Comparison of ENCODE assay signal across 9 mouse cellular contexts in genomic region chr9:42897361-42898051, GRCm38 (mm10). TPM values are rescaled to one million over a fixed set of nuclear protein-coding genes. Genes with fewer than 3 reads are reported as not detected.
DNase-seq lines count a peak whose midpoint lies in the region; ATAC-seq and TF ChIP-seq lines count a peak whose summit lies in the region.
"Had no signal": no experiment of that assay in that cellular context is flagged by ENCODE, and none has a peak within 500 bp of the region (broad histone marks: within the 10 kb centered on the region; RNA-seq: fewer than 3 reads in every experiment).

No protein-coding gene starts in this region.

- no peaks in the 10 kb centered on the region for H3K36me3 ChIP-seq in hindbrain, embryonic 11.5 days (ENCODE audit: control insufficient read depth, insufficient read depth, low read length)

- no peaks in the 10 kb centered on the region for H3K9me3 ChIP-seq in hindbrain, embryonic 11.5 days (ENCODE audit: control insufficient read depth, low read length)

- under 1% methylated on average over 52 of the region's 52 CpGs for WGBS in cerebellum, adult 2 months
- under 1% methylated on average over 50 of the region's 52 CpGs for WGBS in hindbrain, embryonic 11.5 days

- peak overlapping the region; percentile 83 for H3K4me2 ChIP-seq in hindbrain, embryonic 11.5 days (replicated peaks; ENCODE audit: low read depth, low read length)

- ATAC-seq in hindbrain, embryonic 11.5 days (ENCODE audit: low FRiP score), result peak; percentile 89

- peak; percentile 25 for DNase-seq in kidney, adult 18-20 months
- DNase-seq in kidney, adult 8-10 months, result no peak
- peak; percentile 66 to 68 for DNase-seq in cerebellum, adult 2 months
- peak; percentile 27 for DNase-seq in forelimb bud, embryonic 11.5 days (ENCODE audit: low read depth, low spot score)
- DNase-seq in hindbrain, embryonic 11.5 days (ENCODE audit: low spot score), result peak; percentile 82
- DNase-seq in layer of hippocampus, postnatal 14 days (ENCODE audit: low spot score in 2 of 2), result peak; percentile 64 to 81
- peak; percentile 35 for DNase-seq in lung, postnatal 14 days
- peak; percentile 78 to 84 for DNase-seq in right cerebral cortex, postnatal 10 days (ENCODE audit: low spot score in 2 of 2)

- TF ChIP-seq CTCF in cerebellum, adult 2 months (IDR thresholded peaks at IDR 0.05; ENCODE audit: borderline replicate concordance, insufficient read depth, low read depth, low read length), result no peak

- H3K27me3 ChIP-seq in cerebellum, adult 2 months (ENCODE audit: control insufficient read depth, insufficient read depth, low read length), result no peaks in the 10 kb centered on the region
- no peaks in the 10 kb centered on the region; the same call in 1 of the 2 replicates for H3K27me3 ChIP-seq in hindbrain, embryonic 11.5 days (ENCODE audit: control insufficient read depth, insufficient read depth, low read length)

- H3K4me1 ChIP-seq in cerebellum, adult 2 months (ENCODE audit: control insufficient read depth, insufficient read depth, low read length), result no peaks in the 10 kb centered on the region; the same call in 1 of the 2 replicates
- H3K4me1 ChIP-seq in hindbrain, embryonic 11.5 days (replicated peaks; ENCODE audit: control insufficient read depth, insufficient read depth, low read length), result peaks cover 8% of the 10 kb centered on the region; the same call in 1 of the 2 replicates

- 0 out of 2 replicates have a peak overlapping the region, but pooled peaks have one; percentile 19 for H3K27ac ChIP-seq in cerebellum, adult 2 months (ENCODE audit: insufficient read depth, low read length)
- H3K27ac ChIP-seq in hindbrain, embryonic 11.5 days (ENCODE audit: low read depth, low read length), result peak overlapping the region; percentile 76
- H3K27ac ChIP-seq: macrophage had no signal

- peak overlapping the region; percentile 54 for H3K9ac ChIP-seq in hindbrain, embryonic 11.5 days (ENCODE audit: low read depth, low read length)

- peak overlapping the region; percentile 57 for H3K4me3 ChIP-seq in cerebellum, adult 2 months (replicated peaks; ENCODE audit: insufficient read depth, low read depth, low read length)
- peak overlapping the region; percentile 41 for H3K4me3 ChIP-seq in hindbrain, embryonic 11.5 days (ENCODE audit: low read depth, low read length)

- TF ChIP-seq POLR2A in cerebellum, adult 2 months (IDR thresholded peaks at IDR 0.05; ENCODE audit: borderline replicate concordance, insufficient read depth, low read length), result no peak

RNA-seq across cellular contexts. Expression of gene Grik4, which starts 46.8 kb away (rescaled TPM):
- polyA plus RNA-seq in cerebellum, adult 2 months (2012; rRNA removed), result 8.4 and 10.5 TPM in 2 replicates
- polyA plus RNA-seq in hindbrain, embryonic 11.5 days (2014; fragmentation: Nextera tagmentation; extraction: Ambion mirVana), result 1.2 and 1.6 TPM in 2 replicates
- total RNA-seq in layer of hippocampus, postnatal 14 days (2021), result 10 to 100 TPM; 67.1 to 71.4 TPM
- polyA plus RNA-seq: macrophage had no signal

Comparison
In these comparisons a context has a peak if more than half of its experiments do, and no peak if none do; other contexts are left out.
1. DNase-seq: peak in kidney, adult 18-20 months (single experiment), cerebellum, adult 2 months (2 of 2), forelimb bud, embryonic 11.5 days (single experiment), hindbrain, embryonic 11.5 days (single experiment), layer of hippocampus, postnatal 14 days (2 of 2), lung, postnatal 14 days (single experiment) and right cerebral cortex, postnatal 10 days (2 of 2); none in kidney, adult 8-10 months (0 of 2).